Mouse (Mus musculus) erythroblast, embryonic 14.5 days (primary cell): ENCODE results near the gene Prkn.

Experiments used
- GATA1 ChIP-seq: IDR thresholded peaks from 2 replicates; pipeline ENCODE4 v1.6.1; 2012; ENCODE audit warnings: low read length, inconsistent platforms, mixed read lengths
- TAL1 ChIP-seq: IDR thresholded peaks from 3 replicates; pipeline ENCODE4 v1.6.1; 2012; ENCODE audit warnings: low read length, inconsistent platforms, mixed read lengths

DNA sequence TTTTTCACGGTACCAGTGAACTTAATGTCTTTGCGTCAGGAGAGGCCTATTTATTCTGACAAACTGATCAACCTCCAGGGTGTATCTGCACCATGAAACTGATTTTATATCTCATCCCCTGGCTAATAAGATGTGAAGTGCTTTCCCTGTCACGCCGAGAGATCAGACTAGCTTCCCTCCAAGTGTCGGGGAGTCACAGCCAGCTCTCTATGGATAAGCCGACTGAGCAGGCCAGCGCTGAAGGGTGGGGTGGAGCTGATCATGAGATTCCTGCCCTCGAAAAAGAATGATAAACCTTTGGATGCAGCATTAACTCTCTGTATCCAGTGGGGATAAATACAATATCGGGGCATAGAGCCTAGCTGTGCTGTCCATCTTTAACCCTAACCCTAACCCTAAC lies 1160.1 kb downstream of the Prkn start:
- TF ChIP-seq TAL1, result no peak
- no peak for TF ChIP-seq GATA1
